Mouse (Mus musculus) heart, adult 2 months (tissue): Measurements from ENCODE around the gene Parp16. TPM values are rescaled to one million over a fixed set of nuclear protein-coding genes. Genes with fewer than 3 reads are reported as not detected.

Source experiments
- DNase-seq, 2 experiments: peaks; one replicate each; pipeline ENCODE4 v3.0.0; 2021
- H3K27ac ChIP-seq: fragments of 200-600 bp; 2 replicates; pipeline ENCODE4 v1.8.1; 2022
- H3K27me3 ChIP-seq: fragments of 200-500 bp; 2 replicates; pipeline ENCODE4 v1.6.1; 2012; ENCODE audit warnings: mild to moderate bottlenecking, low read length, inconsistent platforms, mixed read lengths; ENCODE audit not compliant: control insufficient read depth, insufficient read depth
- H3K36me3 ChIP-seq: fragments of 200-500 bp; 2 replicates; pipeline ENCODE4 v1.6.1; 2012; ENCODE audit warnings: low read length, inconsistent platforms; ENCODE audit not compliant: control insufficient read depth, insufficient read depth
- H3K4me1 ChIP-seq: fragments of 200-500 bp; 2 replicates; pipeline ENCODE4 v1.6.1; 2011; ENCODE audit warnings: low read length; ENCODE audit not compliant: control insufficient read depth, insufficient read depth
- H3K4me3 ChIP-seq: fragments of 200-600 bp; 2 replicates; pipeline ENCODE4 v1.8.1; 2022
- H3K79me2 ChIP-seq: fragments of 200-500 bp; replicated peaks from 2 replicates; pipeline ENCODE4 v1.6.1; 2012; ENCODE audit warnings: mild to moderate bottlenecking, inconsistent platforms, low read length, moderate library complexity, mixed read lengths; ENCODE audit not compliant: control insufficient read depth, insufficient read depth
- H3K9ac ChIP-seq: fragments of 200-500 bp; 2 replicates; pipeline ENCODE4 v1.6.1; 2012; ENCODE audit warnings: low read depth, mild to moderate bottlenecking, control low read depth, inconsistent platforms, low read length, mixed read lengths
- CTCF ChIP-seq: fragments of 200-600 bp; IDR thresholded peaks from 2 replicates; pipeline ENCODE4 v1.8.1; 2022; ENCODE audit warnings: antibody characterized with exemption, mild to moderate bottlenecking, moderate library complexity
- EP300 ChIP-seq: fragments of 200-500 bp; IDR thresholded peaks from 2 replicates; pipeline ENCODE4 v1.6.1; 2011; ENCODE audit warnings: low read depth, low read length, control low read depth; ENCODE audit not compliant: insufficient read depth
- POLR2A ChIP-seq: fragments of 200-500 bp; IDR thresholded peaks from 2 replicates; pipeline ENCODE4 v1.6.1; 2011; ENCODE audit warnings: mild to moderate bottlenecking, low read depth, low read length, control low read depth; ENCODE audit not compliant: insufficient read depth
- WGBS: fragments of 180-500 bp; shearing (Covaris S2); methylation state at CpG from one replicate; pipeline ENCODE4 v1.1.7; 2018; 5-methylcytosine and 5-hydroxymethylcytosine counted together
- intact Hi-C: fragments of 180-260 bp; cut with DNase I; formaldehyde crosslinking; loops from one replicate; pipeline ENCODE4 v1.15.1; 2025
- polyA plus RNA-seq: library from polyadenylated mRNA; depleted of rRNA; stranded (reverse); fragments of >200 nt; gene quantifications from 2 replicates; pipeline ENCODE4 v1.2.3, GENCODE M21; 2012
- total RNA-seq, 2 experiments: library from RNA; stranded (reverse); gene quantifications; 2 replicates each; pipeline ENCODE4 v1.2.3; 2021

Parp16 gene
- total and polyA plus RNA-seq, 3 experiments: 2.6 to 3.7 (median 3.1) TPM

- peak overlapping the region; percentile 71 for H3K9ac ChIP-seq
These were observed 1.0 kb downstream of the Parp16 start for GRCm38 (mm10) chr9:65195982-65196737.

GRCm38 (mm10) chr9:65196738-65197569 is 1.8 kb downstream of the Parp16 start:
- intact Hi-C loops: loop anchor here (10.0 kb wide), 1 partner anchor 462 kb away; the partner anchor contains the start of gene Rab11a
- H3K9ac ChIP-seq: peak overlapping the region; percentile 0; the same call in 1 of the 2 replicates

More at GRCm38 (mm10) chr9:65195982-65196737, 1.0 kb downstream of the Parp16 start:
- Histone ChIP-seq H3K4me3 (peak overlapping the region; percentile 49), H3K27me3 (no peaks in the 10 kb centered on the region), H3K27ac (peak overlapping the region; percentile 97), H3K4me1 (peaks cover 22% of the 10 kb centered on the region), H3K79me2 (no peaks in the 10 kb centered on the region), H3K36me3 (peaks cover 6% of the 10 kb centered on the region)
- TF ChIP-seq EP300 (0 out of 2 replicates have a peak, but pooled peaks have one; percentile 4), CTCF (no peak), POLR2A (peak; percentile 88; the same call in 1 of the 2 replicates)
- whole genome bisulfite sequencing: 7% methylated on average over 9 of the region's 9 CpGs
- intact Hi-C loops: loop anchor here (2.0 to 10.0 kb wide), 2 partner anchors 19 to 461 kb away; partner anchors contain the start of gene Rab11a
- DNase-seq: no peak

GRCm38 (mm10) chr9:65197826-65198225 is 2.7 kb downstream of the Parp16 start:
- TF ChIP-seq POLR2A (no peak), EP300 (no peak), CTCF (no peak)
- Histone ChIP-seq H3K9ac (no peak overlapping the region), H3K27me3 (no peaks in the 10 kb centered on the region), H3K4me3 (no peak overlapping the region), H3K36me3 (peaks cover 6% of the 10 kb centered on the region; the same call in 1 of the 2 replicates), H3K27ac (no peak overlapping the region), H3K4me1 (peaks cover 18% of the 10 kb centered on the region), H3K79me2 (no peaks in the 10 kb centered on the region)
- intact Hi-C loops: loop anchor here (10.0 kb wide), 1 partner anchor 463 kb away; the partner anchor contains the start of gene Rab11a
- no peak for DNase-seq
- WGBS: 86% methylated on average over 6 of the region's 6 CpGs

More at GRCm38 (mm10) chr9:65196738-65197569, 1.8 kb downstream of the Parp16 start:
- Histone ChIP-seq H3K79me2 (no peaks in the 10 kb centered on the region), H3K4me3 (peak overlapping the region; percentile 49), H3K27ac (peak overlapping the region; percentile 97), H3K27me3 (no peaks in the 10 kb centered on the region), H3K36me3 (peaks cover 6% of the 10 kb centered on the region; the same call in 1 of the 2 replicates), H3K4me1 (peaks cover 19% of the 10 kb centered on the region)
- DNase-seq: peak; percentile 93 to 97
- 11% methylated on average over 26 of the region's 26 CpGs for WGBS
- TF ChIP-seq EP300 (no peak), CTCF (no peak; the same call in 1 of the 2 replicates), POLR2A (no peak)

- intact Hi-C loops: loop anchor here (10.0 kb wide), 1 partner anchor 465 kb away; the partner anchor contains the start of gene Rab11a
These were observed 4.6 kb downstream of the Parp16 start for GRCm38 (mm10) chr9:65199723-65200122.

GRCm38 (mm10) chr9:65200606-65201005 is 5.5 kb downstream of the Parp16 start:
- Histone ChIP-seq H3K9ac (no peak overlapping the region), H3K4me3 (no peak overlapping the region), H3K4me1 (peaks cover 15% of the 10 kb centered on the region), H3K36me3 (peaks cover 6% of the 10 kb centered on the region; the same call in 1 of the 2 replicates), H3K27ac (peak overlapping the region; percentile 95), H3K79me2 (no peaks in the 10 kb centered on the region), H3K27me3 (no peaks in the 10 kb centered on the region)
- intact Hi-C loops: no loop called here
- 0 out of 2 replicates have a peak, but pooled peaks have one; percentile 19 for TF ChIP-seq EP300
- no peak for TF ChIP-seq POLR2A
- no peak for TF ChIP-seq CTCF
- DNase-seq: peak; percentile 59 to 73
- WGBS: 30% methylated on average over 1 of the region's 1 CpGs

More at GRCm38 (mm10) chr9:65199723-65200122, 4.6 kb downstream of the Parp16 start:
- peaks cover 6% of the 10 kb centered on the region; the same call in 1 of the 2 replicates for H3K36me3 ChIP-seq
- H3K4me3 ChIP-seq: no peak overlapping the region
- no peaks in the 10 kb centered on the region for H3K79me2 ChIP-seq
- no peaks in the 10 kb centered on the region for H3K27me3 ChIP-seq
- 38% methylated on average over 7 of the region's 7 CpGs for WGBS
- peak overlapping the region; percentile 45 for H3K27ac ChIP-seq
- no peak for DNase-seq
- TF ChIP-seq EP300 (no peak), POLR2A (no peak), CTCF (no peak)
- H3K9ac ChIP-seq: no peak overlapping the region
- H3K4me1 ChIP-seq: peaks cover 17% of the 10 kb centered on the region
